Mouse (Mus musculus) R1 (cell line): ENCODE measurements around the gene Hpca.

Experiments
- DNase-seq: peaks from one replicate; pipeline ENCODE4 v3.0.0-alpha.2; 2018; ENCODE audit warnings: low read depth, low spot score

The Hpca gene

DNA sequence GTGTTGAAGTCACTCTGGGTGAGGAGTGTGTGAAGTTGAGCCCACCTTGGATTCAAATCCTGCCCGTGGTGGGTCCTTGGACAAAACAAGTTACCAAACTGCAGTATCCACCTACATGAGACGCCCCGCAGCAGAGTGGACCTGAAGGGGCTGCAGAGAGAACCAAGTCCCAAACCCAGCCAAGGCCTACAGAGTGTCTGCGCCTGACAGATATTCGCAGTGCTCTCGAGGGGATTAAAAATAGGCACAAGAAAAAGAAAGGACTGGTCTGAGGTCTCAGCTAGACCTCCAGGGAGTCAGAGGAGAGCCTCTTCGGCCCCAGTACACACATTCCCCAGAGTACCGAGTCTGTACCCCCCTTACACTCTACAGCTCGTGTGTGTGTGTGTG is 14.3 kb upstream of the Hpca start:
- no peak for DNase-seq

DNA sequence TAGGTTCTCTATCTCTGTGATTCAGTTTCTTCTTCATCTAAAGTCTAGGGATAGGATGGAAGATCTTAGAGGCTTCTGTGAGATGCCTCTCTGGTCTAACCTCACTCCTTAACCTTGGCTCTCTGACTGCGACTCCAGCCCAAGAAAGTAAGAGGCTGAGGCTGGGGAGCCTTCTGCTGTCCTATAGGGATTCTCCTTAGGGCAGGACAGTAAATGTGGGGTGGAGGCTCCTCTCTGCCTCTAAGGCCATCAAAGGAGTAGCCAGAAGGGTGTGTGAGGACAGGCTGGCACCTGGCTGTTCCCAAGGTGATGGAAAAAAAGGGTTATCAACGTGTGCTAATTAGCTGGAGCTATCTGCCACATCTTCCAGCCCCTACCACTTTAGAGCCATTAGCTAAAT is 13.8 kb upstream of the Hpca start:
- DNase-seq, result no peak

DNA sequence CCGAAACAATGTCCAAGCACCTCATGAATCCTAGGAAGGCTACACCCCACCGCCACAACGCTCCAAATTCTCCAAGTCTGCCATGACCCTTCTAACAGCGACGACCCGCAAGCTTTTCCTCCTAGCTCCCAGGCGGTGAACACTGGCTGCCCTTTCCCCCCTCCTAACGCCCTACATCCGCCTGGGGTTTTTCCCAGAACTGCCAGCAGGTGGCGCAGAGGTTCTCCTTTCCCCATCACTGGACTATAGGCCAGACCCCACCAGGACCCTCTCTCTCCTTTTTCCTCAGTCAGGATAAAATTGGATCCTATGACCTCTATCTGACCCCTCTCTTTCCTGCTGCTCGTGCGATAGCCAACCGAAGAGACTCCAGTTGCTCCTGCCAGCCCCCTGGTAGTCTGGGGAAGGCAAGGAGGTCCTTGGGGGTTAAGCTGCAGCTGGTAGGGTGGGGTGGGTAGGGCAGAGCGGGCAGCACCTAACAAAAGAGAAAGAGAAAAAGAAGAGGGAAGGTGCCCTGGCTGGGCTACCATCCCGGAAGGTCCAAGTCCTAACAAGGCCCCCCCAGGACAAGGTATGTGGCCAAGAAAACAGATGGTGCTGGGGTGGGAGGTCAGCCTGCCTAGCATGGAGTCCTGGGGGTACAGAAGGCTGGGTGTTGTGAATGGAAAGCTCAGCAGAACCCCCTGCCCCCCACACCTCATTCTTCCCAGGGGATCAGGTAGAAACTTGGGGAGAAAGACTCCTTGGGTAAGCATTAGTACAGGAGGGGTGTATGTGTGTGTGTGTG is 13.2 kb upstream of the Hpca start:
- peak; percentile 85 for DNase-seq

- peak; percentile 95 for DNase-seq
Observed at GRCm38 (mm10) chr4:129130755-129131303, 9.0 kb upstream of the Hpca start.

DNA sequence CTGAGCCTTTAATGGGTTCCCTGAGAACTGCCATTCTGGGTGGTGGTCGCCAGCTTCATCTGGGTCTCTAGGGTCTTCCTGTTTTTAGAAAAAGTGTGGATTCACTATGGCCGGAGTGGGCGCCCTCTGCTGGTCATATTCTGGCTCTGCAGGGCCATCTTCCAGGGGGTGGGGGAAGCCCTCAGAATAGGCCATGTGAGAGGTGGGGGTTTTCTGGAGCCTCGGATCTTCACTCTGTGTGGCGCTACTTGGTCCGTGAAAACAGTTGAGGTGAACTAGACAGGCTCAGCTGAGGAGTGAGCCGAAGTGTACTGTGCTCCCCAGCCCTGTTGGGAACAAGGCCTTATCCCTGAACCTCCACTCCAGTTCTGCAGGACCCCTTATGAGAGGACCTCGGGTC is 8.3 kb upstream of the Hpca start:
- DNase-seq, result peak; percentile 83

DNA sequence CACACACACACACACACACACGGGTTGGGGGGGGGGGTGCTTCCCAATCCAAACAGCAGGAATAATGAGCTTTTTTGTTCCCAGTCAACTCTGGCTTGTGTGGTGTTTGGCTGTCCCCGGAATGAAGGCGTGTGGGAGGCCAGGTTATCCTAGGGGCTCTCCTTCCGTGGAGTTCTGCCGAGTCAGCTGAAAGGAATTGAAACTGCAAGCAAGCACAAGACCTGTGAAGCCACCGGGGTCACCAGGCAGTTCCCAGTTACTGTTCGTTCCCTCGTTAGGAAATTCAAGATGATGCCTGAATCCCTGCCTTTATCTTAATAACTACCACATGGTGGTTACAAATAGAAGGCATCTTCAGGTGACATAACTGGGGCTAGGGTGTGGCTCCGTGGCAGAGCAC is 7.6 kb upstream of the Hpca start:
- no peak for DNase-seq

GRCm38 (mm10) chr4:129128582-129129338 is 6.9 kb upstream of the Hpca start:
- peak; percentile 80 for DNase-seq

DNA sequence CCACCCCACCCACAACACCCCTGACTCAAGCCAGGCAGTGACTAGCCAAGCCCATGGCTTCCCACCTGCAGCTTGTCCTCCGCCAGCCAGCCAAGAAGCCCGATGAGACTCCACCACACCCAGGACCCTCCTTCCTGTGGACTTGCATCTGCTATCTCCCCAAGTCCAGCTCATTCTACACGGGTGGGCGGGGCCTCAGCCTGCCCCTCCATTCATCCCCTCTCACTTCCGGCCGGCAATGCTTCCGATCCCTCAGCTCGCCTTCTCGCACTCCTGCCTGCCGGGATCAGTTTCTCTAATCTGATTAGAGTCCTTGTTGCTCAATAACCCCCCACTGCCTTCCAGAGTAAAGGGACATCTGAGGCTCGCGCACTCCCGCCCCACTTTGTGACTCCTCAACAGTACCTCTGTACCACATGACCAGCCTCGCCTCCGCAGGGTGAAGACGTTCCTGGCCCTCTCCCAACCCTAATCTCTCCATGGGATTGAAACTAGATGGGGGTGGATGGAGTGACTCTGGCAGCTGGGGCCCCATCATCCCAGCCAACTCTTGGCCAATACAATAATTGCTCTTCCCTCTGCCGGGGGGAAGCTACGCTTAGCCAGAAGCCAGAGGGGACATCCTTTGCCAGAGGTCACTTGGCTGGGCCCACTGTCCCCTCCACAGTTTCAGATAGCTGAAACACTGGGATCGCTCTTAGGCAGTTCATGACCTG is 4.1 kb upstream of the Hpca start:
- peak; percentile 56 for DNase-seq

DNA sequence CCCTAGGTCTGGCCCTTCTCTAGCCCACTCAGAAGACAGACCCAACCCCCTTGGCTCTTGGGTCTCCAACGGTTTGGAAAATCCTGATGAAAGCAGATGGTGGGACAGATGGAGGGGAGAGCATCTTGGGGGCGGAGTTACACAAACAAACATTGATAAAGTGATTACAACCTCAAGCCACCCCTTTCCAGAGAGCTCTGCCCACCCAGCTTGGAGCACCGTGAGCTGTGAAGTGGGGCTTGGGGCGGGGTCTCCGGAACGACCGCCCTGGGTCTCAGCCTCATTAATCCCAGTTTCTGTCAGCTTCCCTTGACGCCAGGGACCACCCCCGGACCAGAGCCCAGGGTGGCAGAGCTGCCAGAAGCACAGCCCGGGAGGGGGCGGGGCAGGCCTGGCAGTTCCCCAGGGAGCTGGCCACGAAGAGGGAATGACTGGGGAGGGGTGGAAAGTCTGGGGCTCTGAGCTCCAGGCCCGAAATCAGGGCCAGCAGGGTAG is 2.9 kb upstream of the Hpca start:
- no peak for DNase-seq

GRCm38 (mm10) chr4:129122719-129123118 is 883 bp upstream of the Hpca start:
- DNase-seq, result no peak

GRCm38 (mm10) chr4:129122107-129122506 is 271 bp upstream of the Hpca start:
- no peak for DNase-seq

DNA sequence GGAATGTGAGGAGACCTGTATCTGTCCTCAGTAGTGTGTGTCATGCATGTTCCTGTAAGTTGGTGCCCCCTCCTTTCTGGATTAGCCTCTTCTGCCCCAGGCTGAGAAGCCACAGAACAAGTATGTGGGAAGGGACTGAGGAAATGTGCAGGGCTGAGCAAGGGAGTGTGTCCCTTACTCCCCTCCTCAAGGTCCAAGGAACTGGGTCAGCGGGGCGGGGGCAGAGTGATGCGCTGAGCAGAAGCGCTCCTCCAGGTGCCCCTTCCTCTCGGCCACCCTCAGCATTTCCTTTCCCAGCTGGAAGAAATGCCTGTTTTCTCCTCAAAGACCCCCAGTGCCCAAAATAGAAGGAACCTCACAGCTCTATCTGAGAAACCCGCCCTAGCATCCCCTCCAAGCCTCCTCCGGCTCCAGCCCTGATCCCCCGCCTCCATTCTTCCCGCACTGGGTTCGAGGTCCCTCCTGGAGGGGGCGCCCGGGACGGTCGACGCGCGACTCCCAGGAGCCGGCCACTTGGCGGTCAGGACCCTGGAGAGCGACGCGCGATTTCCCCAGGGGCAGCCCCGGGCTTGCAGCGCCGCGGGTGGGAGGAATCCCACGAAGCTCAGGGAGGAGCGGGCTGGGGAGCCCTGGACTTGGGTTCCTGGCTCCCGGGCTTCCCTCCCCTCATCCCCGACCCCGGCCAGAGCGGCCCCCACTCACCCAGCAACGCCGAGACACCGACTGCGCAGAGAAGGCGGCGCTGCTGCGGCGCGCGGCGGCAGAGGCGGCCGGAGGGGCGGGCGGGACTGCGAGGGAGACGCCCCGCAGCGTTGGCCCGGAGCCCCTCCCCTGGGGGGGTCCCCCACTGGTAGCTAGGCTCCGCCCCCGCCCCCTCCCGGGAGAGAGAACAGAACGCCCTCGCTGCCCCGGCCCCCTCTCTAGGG is 1.1 kb downstream of the Hpca start:
- DNase-seq, result peak; percentile 85

GRCm38 (mm10) chr4:129119708-129120107 is 2.1 kb downstream of the Hpca start:
- DNase-seq, result no peak

GRCm38 (mm10) chr4:129117720-129118510 is 3.9 kb downstream of the Hpca start:
- DNase-seq, result peak; percentile 24

DNA sequence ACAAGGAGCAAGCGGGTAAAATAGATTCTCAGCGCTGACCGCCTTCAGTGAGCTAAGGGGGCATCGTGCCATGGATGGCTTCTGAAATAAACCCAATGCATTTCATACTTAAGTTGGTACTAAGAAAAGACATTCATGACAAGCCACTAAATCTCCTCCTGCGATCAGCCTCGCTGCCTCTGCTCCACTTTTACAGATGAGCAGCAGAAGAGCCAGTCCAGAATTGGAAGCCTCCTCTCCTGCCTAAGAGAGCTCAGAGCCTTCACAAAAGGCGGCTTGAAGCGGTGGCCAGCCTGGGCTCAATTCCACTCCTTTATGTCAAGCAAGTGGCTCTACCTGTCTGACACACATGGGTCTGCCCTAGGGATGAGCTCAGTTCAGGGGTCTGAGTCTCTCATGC is 5.1 kb downstream of the Hpca start:
- no peak for DNase-seq

DNA sequence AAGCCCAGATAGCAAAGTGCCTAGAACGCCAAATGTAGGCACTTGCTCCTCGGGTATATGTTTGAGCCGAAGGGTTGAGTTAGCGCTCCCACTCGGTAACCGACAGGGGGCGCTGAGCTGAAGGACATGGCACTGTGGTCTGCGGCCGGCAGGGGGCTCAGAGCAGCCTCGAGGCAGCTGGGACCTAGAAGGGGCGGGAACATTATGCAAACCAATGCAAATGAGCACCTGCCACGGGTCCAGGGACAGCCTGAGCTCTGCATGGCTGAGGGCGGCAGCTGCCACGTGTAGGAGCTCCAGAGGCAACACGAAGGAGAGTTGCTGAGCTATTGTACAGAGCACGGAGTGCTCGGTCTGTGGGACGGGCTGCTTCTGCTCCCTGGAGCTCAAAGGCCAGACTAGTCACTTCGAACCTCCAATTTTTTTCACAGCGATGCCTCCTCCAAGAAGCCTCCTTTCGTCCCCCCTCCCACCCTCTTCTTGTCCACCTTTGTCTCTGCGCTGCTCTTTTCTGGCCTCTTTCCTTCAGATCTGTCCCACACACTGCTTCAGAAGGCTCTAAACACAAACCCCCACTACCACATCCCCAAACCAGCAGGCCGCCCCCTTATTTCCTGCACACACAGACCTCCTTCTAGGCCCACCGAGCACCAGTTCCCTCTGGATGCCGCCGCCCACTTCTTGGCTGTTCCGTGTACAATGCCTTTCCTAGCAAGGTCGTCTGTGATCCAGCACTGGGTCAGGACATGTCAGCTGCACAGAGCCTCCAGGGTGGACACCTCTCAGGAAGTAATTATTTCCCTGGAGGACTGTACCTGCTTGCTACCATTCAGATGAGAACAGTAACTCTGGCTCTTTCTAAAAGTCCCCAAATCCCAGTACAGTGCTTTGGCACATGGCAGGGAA is 8.5 kb downstream of the Hpca start:
- DNase-seq, result peak; percentile 98

DNA sequence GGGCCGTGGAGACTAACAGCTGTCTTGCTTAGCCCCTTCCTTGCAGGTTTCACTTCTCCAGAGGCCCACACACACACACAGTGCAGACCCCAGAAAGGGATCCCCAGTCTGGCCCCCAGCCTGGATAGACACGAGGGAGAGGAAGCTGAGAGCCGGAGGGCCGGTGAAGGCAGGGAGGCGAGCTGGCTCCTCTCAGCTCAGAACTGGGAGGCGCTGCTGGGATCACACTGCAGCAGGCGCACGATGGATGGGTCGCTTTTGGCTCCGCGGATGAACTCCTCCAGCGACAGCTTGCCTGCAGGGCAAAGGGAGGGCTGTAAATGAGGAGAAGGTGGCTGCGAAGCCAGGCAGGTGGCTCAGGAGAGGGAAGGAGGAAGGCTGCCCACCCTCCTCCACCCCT is 9.6 kb downstream of the Hpca start:
- DNase-seq, result no peak

DNA sequence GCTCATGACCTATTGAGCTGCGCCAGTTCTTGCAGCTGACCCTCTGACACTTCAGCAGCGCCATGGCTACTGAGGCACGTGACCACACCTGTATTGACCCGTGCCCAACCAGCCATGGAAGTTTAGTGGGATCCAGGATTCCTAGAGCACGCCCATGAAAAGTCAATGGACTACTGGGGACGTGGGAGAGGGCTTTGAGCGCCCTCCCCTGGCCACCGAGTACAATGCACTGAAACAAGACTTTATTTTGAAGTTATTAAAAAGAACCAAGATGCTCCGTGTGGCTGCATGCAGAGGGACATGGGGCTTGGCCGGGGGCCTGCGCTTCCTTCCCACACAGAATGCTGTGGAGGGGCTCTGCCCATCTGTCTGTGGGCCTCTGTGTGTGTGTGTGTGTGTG is 10.5 kb downstream of the Hpca start:
- DNase-seq, result peak; percentile 75

- DNase-seq, result no peak
Observed at GRCm38 (mm10) chr4:129110804-129111203, 11.0 kb downstream of the Hpca start.
